Mouse (Mus musculus) spleen, adult 2 months (tissue): ENCODE measurements around the gene Gm20388. TPM values are rescaled to one million over a fixed set of nuclear protein-coding genes. Genes with fewer than 3 reads are reported as not detected.

Source experiments
- DNase-seq, 2 experiments: peaks; one replicate each; pipeline versions ENCODE4 v3.0.0 to v3.0.0-alpha.2; 2012 to 2021; ENCODE audit warnings: low spot score in 2 of 2, low read depth in 1 of 2
- H3K27ac ChIP-seq: fragments of 200-500 bp; 2 replicates; pipeline ENCODE4 v1.5.1; 2012; ENCODE audit warnings: low read length, inconsistent platforms; ENCODE audit not compliant: insufficient read depth
- H3K27me3 ChIP-seq: fragments of 200-500 bp; 2 replicates; pipeline ENCODE4 v1.6.1; 2012; ENCODE audit warnings: mild to moderate bottlenecking, moderate library complexity, low read length, inconsistent platforms; ENCODE audit not compliant: control insufficient read depth, insufficient read depth
- H3K36me3 ChIP-seq: fragments of 200-500 bp; 2 replicates; pipeline ENCODE4 v1.6.1; 2012; ENCODE audit warnings: mild to moderate bottlenecking, low read length, inconsistent platforms; ENCODE audit not compliant: control insufficient read depth, insufficient read depth
- H3K4me1 ChIP-seq: fragments of 200-500 bp; 2 replicates; pipeline ENCODE4 v1.6.1; 2011; ENCODE audit warnings: inconsistent platforms; ENCODE audit not compliant: control insufficient read depth, insufficient read depth, insufficient read length
- H3K4me3 ChIP-seq: fragments of 200-500 bp; 2 replicates; pipeline ENCODE4 v1.5.1; 2011; ENCODE audit warnings: mild to moderate bottlenecking, inconsistent platforms; ENCODE audit not compliant: insufficient read depth, insufficient read length; ENCODE audit errors: extremely low read depth
- CTCF ChIP-seq: fragments of 200-500 bp; IDR thresholded peaks from 2 replicates; pipeline ENCODE4 v1.5.1; 2011; ENCODE audit warnings: mild to moderate bottlenecking, inconsistent platforms; ENCODE audit not compliant: insufficient read depth, insufficient read length, insufficient replicate concordance; ENCODE audit errors: extremely low read depth
- POLR2A ChIP-seq: fragments of 200-500 bp; IDR thresholded peaks from 2 replicates; pipeline ENCODE4 v1.6.1; 2011; ENCODE audit warnings: low read depth, low read length, inconsistent platforms
- WGBS: fragments of 180-500 bp; shearing (Covaris S2); methylation state at CpG from one replicate; pipeline ENCODE4 v1.1.7; 2018; 5-methylcytosine and 5-hydroxymethylcytosine counted together
- polyA plus RNA-seq: library from polyadenylated mRNA; depleted of rRNA; stranded (reverse); fragments of >200 nt; gene quantifications from 2 replicates; pipeline ENCODE4 v1.2.3, GENCODE M21; 2012

The Gm20388 gene
- polyA plus RNA-seq, 1 experiment: 26.1 TPM

DNA sequence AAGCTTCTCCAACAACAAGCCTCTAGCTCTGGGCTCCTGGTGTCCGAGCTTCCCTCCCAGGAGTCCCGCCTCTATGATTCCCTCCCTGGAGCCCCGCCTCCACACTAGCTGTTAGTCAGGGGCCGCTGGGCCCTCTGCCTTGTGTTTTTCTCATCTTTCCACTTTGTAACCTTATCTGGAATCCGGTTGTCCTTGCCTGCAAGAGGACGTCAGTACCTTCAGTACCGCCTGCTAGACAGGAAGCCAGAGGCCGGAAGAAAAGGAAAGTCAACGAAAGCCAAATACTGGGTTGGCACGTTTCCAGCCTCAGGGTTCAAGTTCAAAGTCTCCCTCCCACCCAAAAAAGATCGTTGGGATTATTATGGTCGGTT is 841.4 kb downstream of the Gm20388 start:
- Histone ChIP-seq H3K4me3 (no peak overlapping the region; the same call in 1 of the 2 replicates), H3K27me3 (no peaks in the 10 kb centered on the region), H3K27ac (peak overlapping the region; percentile 74), H3K36me3 (peaks cover 78% of the 10 kb centered on the region), H3K4me1 (peaks cover 73% of the 10 kb centered on the region)
- TF ChIP-seq POLR2A: no peak
- no peak for TF ChIP-seq CTCF
- DNase-seq: no peak
- 17% methylated on average over 12 of the region's 12 CpGs for WGBS

DNA sequence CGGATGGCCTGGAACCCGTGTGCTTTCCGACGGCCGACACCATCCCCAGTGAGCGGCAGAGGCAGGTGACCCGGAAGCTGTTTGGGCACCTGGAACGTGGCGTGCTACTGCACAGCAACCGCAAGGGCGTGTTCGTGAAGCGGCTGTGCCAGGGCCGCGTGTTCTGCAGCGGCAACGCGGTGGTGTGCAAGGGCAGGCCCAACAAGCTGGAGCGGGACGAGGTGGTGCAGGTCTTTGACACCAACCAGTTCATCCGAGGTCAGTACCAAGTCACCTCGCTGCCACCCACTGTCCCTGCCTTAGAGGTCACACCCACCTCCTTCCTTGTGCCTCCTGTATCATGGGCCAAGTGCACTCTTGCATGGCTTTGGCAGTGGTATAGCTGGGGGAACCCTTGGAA is 842.8 kb downstream of the Gm20388 start:
- 94% methylated on average over 22 of the region's 22 CpGs for WGBS
- no peaks in the 10 kb centered on the region for H3K27me3 ChIP-seq
- H3K4me3 ChIP-seq: no peak overlapping the region
- H3K36me3 ChIP-seq: peaks cover 64% of the 10 kb centered on the region
- H3K4me1 ChIP-seq: peaks cover 70% of the 10 kb centered on the region
- no peak for TF ChIP-seq CTCF
- peak overlapping the region; percentile 1; the same call in 1 of the 2 replicates for H3K27ac ChIP-seq
- no peak for DNase-seq

DNA sequence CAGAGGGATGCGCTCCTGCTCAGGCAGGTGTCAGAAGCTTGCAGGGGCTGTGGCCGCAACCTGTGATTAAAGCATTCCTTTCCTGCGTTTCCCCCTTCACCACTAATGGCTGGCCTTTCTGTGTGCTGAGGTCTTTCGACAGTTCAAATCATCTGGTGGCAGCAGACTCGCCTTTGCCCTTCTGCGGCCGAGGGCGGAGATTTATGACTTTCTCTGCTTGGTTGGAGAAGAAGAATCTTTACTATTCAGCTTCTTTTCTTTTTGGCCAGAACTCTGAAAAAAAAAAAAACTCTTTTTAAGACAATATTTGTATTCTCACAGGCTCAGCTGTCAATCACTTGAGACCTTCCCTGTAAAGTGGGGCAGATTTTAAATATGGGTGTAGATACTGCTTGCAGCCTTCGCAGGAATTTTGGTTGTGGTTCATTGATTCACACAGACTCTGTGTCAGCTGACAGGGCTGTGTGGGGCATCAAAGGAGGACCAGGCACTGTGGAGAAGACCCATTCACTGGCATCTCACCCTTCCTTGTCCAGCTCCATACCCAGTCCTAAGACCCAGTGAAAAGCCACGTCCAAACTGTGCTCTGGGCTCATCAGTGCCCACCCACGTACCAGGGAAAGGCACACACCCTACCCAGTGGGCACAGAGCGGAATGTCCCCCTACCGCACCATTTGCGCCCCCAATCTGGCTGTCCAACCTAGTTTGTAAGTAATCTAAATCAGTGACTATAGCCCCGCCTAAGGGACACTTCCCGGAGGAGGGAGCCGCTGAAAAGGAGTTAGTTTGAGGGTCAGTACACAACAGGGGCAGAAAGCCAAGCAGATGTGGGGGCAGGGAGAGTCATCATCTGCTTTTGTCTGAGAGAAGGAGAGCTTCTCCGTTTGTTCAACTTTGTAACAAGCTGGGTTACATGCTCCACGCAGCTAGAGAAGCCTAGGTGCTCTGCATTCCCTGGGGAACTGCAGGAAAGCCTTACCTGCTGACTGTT is 845.0 kb downstream of the Gm20388 start:
- WGBS: 78% methylated on average over 19 of the region's 19 CpGs
- TF ChIP-seq POLR2A: no peak
- TF ChIP-seq CTCF: no peak
- DNase-seq: no peak
- Histone ChIP-seq H3K36me3 (peaks cover 52% of the 10 kb centered on the region), H3K4me3 (no peak overlapping the region), H3K27me3 (no peaks in the 10 kb centered on the region), H3K27ac (peak overlapping the region; percentile 55), H3K4me1 (peaks cover 74% of the 10 kb centered on the region)

DNA sequence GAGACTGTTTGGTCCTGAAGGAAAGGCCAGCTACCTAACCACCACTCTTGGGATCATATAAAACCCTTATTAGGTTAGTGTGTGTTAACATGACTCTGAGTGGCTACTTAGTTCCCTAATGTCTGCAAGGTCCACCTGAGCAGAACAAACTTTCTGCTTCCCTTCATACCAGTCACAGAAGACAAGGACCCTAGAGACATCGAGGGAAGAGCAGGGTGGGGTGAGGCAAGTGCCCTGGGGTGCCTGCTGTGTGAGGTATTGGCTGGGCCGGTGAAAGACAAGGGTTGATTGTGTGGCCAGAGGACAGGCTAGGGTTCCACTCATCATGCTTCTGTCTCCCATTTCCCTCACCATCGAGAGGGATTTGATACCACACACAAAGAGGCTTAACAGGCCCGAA is 847.4 kb downstream of the Gm20388 start:
- WGBS: 36% methylated on average over 4 of the region's 4 CpGs
- Histone ChIP-seq H3K4me1 (peaks cover 68% of the 10 kb centered on the region), H3K4me3 (no peak overlapping the region), H3K36me3 (peaks cover 31% of the 10 kb centered on the region), H3K27ac (peak overlapping the region; percentile 84), H3K27me3 (no peaks in the 10 kb centered on the region)
- no peak for DNase-seq
- TF ChIP-seq CTCF (no peak), POLR2A (no peak)

DNA sequence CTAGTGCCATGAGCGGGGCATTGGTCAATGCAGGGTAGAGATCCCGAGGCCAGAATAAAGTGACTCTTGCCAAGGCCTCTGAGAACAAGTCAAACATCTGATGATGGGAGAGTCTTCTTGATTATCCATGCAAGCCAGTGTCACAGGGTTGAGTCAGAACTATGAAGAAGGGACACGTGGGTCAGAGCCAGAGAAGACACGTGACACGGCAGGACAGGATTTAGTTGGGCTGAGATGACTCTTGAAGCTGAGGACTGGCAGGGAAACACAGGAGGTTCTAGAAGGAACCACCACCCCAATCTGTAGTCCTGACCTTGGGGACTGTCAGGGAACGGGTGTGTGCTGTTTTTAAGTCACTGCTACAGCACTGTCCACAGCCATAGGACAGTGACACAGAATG is 849.2 kb downstream of the Gm20388 start:
- 43% methylated on average over 6 of the region's 6 CpGs for WGBS
- DNase-seq: no peak
- H3K4me3 ChIP-seq: no peak overlapping the region
- TF ChIP-seq CTCF (no peak), POLR2A (no peak)
- H3K27me3 ChIP-seq: no peaks in the 10 kb centered on the region
- peak overlapping the region; percentile 95 for H3K27ac ChIP-seq
- peaks cover 13% of the 10 kb centered on the region for H3K36me3 ChIP-seq
- H3K4me1 ChIP-seq: peaks cover 68% of the 10 kb centered on the region

DNA sequence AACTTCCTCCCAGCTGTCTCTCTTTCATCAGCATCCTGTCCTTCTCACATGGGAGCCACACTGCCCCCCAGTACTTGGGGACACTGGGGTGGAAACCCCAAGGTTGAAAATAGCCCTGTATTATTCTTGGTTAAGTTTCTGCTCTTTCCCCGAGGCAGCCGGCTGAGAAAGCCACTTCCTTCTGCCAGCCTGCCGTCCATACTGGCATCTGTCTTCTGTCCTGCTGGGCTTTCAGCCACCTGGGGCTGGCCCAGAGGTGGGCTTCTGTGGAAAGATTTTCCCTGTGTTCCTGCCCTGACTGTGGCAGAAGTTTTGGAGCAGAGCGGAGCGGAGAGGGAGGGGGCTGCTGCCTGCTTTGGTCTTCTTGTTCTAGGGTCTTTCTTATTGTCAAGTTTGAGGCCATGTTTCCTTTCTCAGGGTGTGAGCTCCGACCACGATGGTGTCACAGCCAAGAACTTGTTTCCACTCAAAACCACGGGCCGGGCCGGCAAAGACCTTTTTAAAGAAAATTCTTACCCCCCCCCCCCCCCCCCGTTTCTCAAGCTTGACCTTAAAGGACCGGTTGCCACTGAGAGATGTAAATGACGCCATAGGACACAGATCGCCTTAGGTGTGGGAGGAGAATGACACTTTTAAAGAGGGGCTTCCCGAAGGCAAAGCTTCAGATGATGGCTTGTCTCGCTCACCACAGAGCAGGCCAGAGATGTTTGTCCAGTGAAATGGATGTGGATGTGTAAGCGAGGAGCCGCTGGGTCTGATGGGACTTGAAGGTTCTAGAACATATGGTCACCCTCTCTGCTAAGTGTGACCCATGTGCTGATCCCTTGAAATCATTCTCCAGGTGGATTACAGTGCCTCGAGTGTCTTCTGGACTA is 849.9 kb downstream of the Gm20388 start:
- Histone ChIP-seq H3K4me1 (peaks cover 71% of the 10 kb centered on the region), H3K36me3 (peaks cover 7% of the 10 kb centered on the region), H3K4me3 (no peak overlapping the region), H3K27ac (peak overlapping the region; percentile 95), H3K27me3 (no peaks in the 10 kb centered on the region)
- TF ChIP-seq CTCF (no peak), POLR2A (no peak)
- WGBS: 35% methylated on average over 19 of the region's 19 CpGs
- DNase-seq: peak in 1 of 2 experiments; percentile 71
